Mouse (Mus musculus) adrenal gland, adult 2 months (tissue): ENCODE results near the gene Fmc1. TPM values are rescaled to one million over a fixed set of nuclear protein-coding genes. Genes with fewer than 3 reads are reported as not detected.

Experiments used
- DNase-seq: peaks from one replicate; pipeline ENCODE4 v3.0.0; 2021
- microRNA-seq, 2 experiments: library from miRNA; unstranded; fragments of <30 nt; microRNA quantifications; one replicate each; pipeline ENCODE4 v1.2.0; 2021
- polyA plus RNA-seq: library from polyadenylated mRNA; depleted of rRNA; stranded (reverse); fragments of >200 nt; gene quantifications from 2 replicates; pipeline ENCODE4 v1.2.3, GENCODE M21; 2012; rRNA removed
- total RNA-seq, 2 experiments: library from RNA; stranded (reverse); gene quantifications; 2 replicates each; pipeline ENCODE4 v1.2.3; 2021

Fmc1 gene
- total and polyA plus RNA-seq, 3 experiments = 82.5 to 564 (median 132) TPM

- DNase-seq = peak; percentile 99
Measured at GRCm38 (mm10) chr6:38551989-38552635, 18.8 kb downstream of the Fmc1 start.

- no peak for DNase-seq
Measured at GRCm38 (mm10) chr6:38552636-38553000, 19.3 kb downstream of the Fmc1 start.

- DNase-seq = no peak
Measured at GRCm38 (mm10) chr6:38576096-38576495, 42.8 kb downstream of the Fmc1 start.

- DNase-seq = no peak
Measured at GRCm38 (mm10) chr6:38580112-38580857, 47.0 kb downstream of the Fmc1 start.

- DNase-seq = no peak
Measured at GRCm38 (mm10) chr6:38581711-38582110, 48.4 kb downstream of the Fmc1 start.

Small RNA genes lying within 50 kb of the gene (microRNA-seq; reads per million reads assigned to microRNA genes)
- 0 to 0.41 reads per million in 2 experiments for gene Mir7670

Other genes with a start within 250 kb of the Fmc1 start
- gene Zc3hav1l, start 234.2 kb upstream of the Fmc1 start, total RNA-seq = 1 to 10 TPM; 2.2 to 3.1 TPM
- 2.4 and 3.2 TPM in 2 replicates for gene Zc3hav1l, start 234.2 kb upstream of the Fmc1 start, polyA plus RNA-seq
- gene Zc3hav1, start 178.9 kb upstream of the Fmc1 start, total RNA-seq = 10 to 100 TPM; 48.8 to 67.8 TPM
- 26.2 and 32.0 TPM in 2 replicates for gene Zc3hav1, start 178.9 kb upstream of the Fmc1 start, polyA plus RNA-seq
- 1 to 10 TPM; 2.8 to 5.7 TPM for gene Ttc26, start 152.0 kb upstream of the Fmc1 start, total RNA-seq
- 0.39 and 0.52 TPM in 2 replicates for gene Ttc26, start 152.0 kb upstream of the Fmc1 start, polyA plus RNA-seq
- gene Ubn2, start 99.6 kb upstream of the Fmc1 start, total RNA-seq = 10 to 100 TPM; 19.4 to 35.4 TPM
- 2.9 and 3.6 TPM in 2 replicates for gene Ubn2, start 99.6 kb upstream of the Fmc1 start, polyA plus RNA-seq
- gene Luc7l2, start 17.8 kb downstream of the Fmc1 start, total RNA-seq = 100 to 1,000 TPM; 121 to 164 TPM
- gene Luc7l2, start 17.8 kb downstream of the Fmc1 start, polyA plus RNA-seq = 34.1 and 34.9 TPM in 2 replicates
- 1 to 10 TPM; 3.6 to 6.4 TPM for gene Klrg2, start 103.7 kb downstream of the Fmc1 start, total RNA-seq
- 6.5 and 8.2 TPM in 2 replicates for gene Klrg2, start 103.7 kb downstream of the Fmc1 start, polyA plus RNA-seq
- 1 to 10 TPM; 1.6 to 3.4 TPM for gene Clec2l, start 129.6 kb downstream of the Fmc1 start, total RNA-seq
- gene Clec2l, start 129.6 kb downstream of the Fmc1 start, polyA plus RNA-seq = 4.3 and 6.4 TPM in 2 replicates